Mouse (Mus musculus): Measurements from ENCODE around the gene Arid3b. TPM values are rescaled to one million over a fixed set of nuclear protein-coding genes. Genes with fewer than 3 reads are reported as not detected.

Gene Arid3b
- 0.58 TPM for polyA plus RNA-seq (2014; fragmentation: Illumina TruSeq; extraction: RNeasy Lipid Tissue Mini Kit (QIAGEN cat#74804); ENCODE audit: low read depth, low replicate concordance)

GRCm38 (mm10) chr9:57836581-57837170 is at the start of gene Arid3b:
Gene Arid3b (minus strand): TSS chr9:57836793.

DNA sequence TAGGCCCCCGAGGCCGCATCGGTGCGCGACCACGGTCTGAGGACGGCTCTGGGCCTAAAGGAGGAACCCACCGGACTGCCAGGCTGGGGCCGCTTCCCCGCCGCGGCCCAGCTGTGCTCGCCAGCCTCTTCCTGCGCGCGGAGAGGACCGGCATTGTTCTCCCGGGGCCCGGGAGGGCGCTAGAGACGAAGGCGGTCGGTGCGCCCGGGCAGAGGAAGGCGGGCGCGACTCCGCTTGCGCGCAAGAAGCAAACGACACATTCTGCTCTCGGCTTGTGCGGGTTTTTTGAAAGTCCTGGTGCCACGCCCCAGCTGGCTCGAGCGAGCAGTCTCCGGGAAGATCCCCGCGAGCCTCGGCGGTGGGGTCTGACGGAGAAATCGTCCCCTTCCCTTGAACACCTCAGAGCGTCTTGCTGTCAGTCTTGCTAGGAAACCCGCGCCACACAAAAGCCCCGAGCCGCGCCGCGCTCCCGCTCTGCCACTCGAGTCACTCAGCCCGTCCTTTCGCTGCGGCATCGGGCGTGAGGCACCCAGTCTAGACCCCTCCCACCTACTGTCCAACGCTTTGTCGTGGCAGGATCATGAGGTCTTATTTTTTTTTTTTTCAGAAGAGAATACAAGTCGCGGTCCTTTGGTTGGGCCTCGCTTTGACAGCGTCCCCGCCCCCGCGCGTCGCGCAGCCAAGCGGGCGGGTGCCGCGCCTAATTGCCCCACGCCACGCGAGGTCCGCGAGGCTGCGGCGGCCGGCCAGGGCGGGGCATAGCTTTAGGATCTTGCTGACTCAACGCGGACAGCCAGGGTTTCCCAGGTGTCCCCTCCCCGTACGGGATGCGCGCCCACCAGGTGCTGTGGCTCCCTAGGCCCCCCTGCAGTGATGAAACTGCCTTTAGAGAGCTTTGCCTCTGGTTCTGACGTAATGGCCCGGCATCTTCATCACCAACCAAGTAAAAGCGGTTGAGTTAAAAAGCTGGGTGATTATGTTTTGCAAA is 70.9 kb downstream of the Arid3b start, which contains the start of gene Clk3:
Clk3 (minus strand) TSS at position 497 of the 988 bp plus-strand sequence.

Other genes starting within 250 kb of the Arid3b start
- gene Ulk3, start 247.3 kb downstream of the Arid3b start, polyA plus RNA-seq (2014; fragmentation: Illumina TruSeq; extraction: RNeasy Lipid Tissue Mini Kit (QIAGEN cat#74804); ENCODE audit: low read depth, low replicate concordance): 6.0 TPM
- not detected for gene Cplx3, start 230.5 kb downstream of the Arid3b start, polyA plus RNA-seq (2014; fragmentation: Illumina TruSeq; extraction: RNeasy Lipid Tissue Mini Kit (QIAGEN cat#74804); ENCODE audit: low read depth, low replicate concordance)
- gene Lman1l, start 216.0 kb downstream of the Arid3b start, polyA plus RNA-seq (2014; fragmentation: Illumina TruSeq; extraction: RNeasy Lipid Tissue Mini Kit (QIAGEN cat#74804); ENCODE audit: low read depth, low replicate concordance): not detected
- gene Csk, start 183.2 kb downstream of the Arid3b start, polyA plus RNA-seq (2014; fragmentation: Illumina TruSeq; extraction: RNeasy Lipid Tissue Mini Kit (QIAGEN cat#74804); ENCODE audit: low read depth, low replicate concordance): 6.5 TPM
- not detected for gene Cyp1a2, start 153.1 kb downstream of the Arid3b start, polyA plus RNA-seq (2014; fragmentation: Illumina TruSeq; extraction: RNeasy Lipid Tissue Mini Kit (QIAGEN cat#74804); ENCODE audit: low read depth, low replicate concordance)
- 0.29 TPM for gene Cyp1a1, start 148.9 kb downstream of the Arid3b start, polyA plus RNA-seq (2014; fragmentation: Illumina TruSeq; extraction: RNeasy Lipid Tissue Mini Kit (QIAGEN cat#74804); ENCODE audit: low read depth, low replicate concordance)
- gene Edc3, start 128.3 kb downstream of the Arid3b start, polyA plus RNA-seq (2014; fragmentation: Illumina TruSeq; extraction: RNeasy Lipid Tissue Mini Kit (QIAGEN cat#74804); ENCODE audit: low read depth, low replicate concordance): 3.7 TPM
- 49.8 TPM for gene Clk3, start 70.9 kb downstream of the Arid3b start, polyA plus RNA-seq (2014; fragmentation: Illumina TruSeq; extraction: RNeasy Lipid Tissue Mini Kit (QIAGEN cat#74804); ENCODE audit: low read depth, low replicate concordance)
- gene Ubl7, start 74.2 kb upstream of the Arid3b start, polyA plus RNA-seq (2014; fragmentation: Illumina TruSeq; extraction: RNeasy Lipid Tissue Mini Kit (QIAGEN cat#74804); ENCODE audit: low read depth, low replicate concordance): 72.4 TPM
- gene Sema7a, start 103.3 kb upstream of the Arid3b start, polyA plus RNA-seq (2014; fragmentation: Illumina TruSeq; extraction: RNeasy Lipid Tissue Mini Kit (QIAGEN cat#74804); ENCODE audit: low read depth, low replicate concordance): 2.4 TPM
- gene Cyp11a1, start 169.6 kb upstream of the Arid3b start, polyA plus RNA-seq (2014; fragmentation: Illumina TruSeq; extraction: RNeasy Lipid Tissue Mini Kit (QIAGEN cat#74804); ENCODE audit: low read depth, low replicate concordance): 1,517 TPM
- not detected for gene Stra6, start 227.0 kb upstream of the Arid3b start, polyA plus RNA-seq (2014; fragmentation: Illumina TruSeq; extraction: RNeasy Lipid Tissue Mini Kit (QIAGEN cat#74804); ENCODE audit: low read depth, low replicate concordance)

All from adrenal gland, adult 10 weeks (tissue).